Mouse (Mus musculus): Measurements from ENCODE around the gene Trim33. TPM values are rescaled to one million over a fixed set of nuclear protein-coding genes. Genes with fewer than 3 reads are reported as not detected.

The Trim33 gene
- total RNA-seq (2021), result 10 to 100 TPM; 10.6 to 10.7 TPM
- long read RNA-seq, experiment 1, partial matches to known transcripts, result 1 of 2 reads
- long read RNA-seq, experiment 1, other reads (novel, unspliced or antisense), result 1 of 2 reads
- long read RNA-seq, experiment 2, full-length matches to known transcripts, result 2 of 3 reads
- long read RNA-seq, experiment 2, partial matches to known transcripts, result 1 of 3 reads
- long read RNA-seq, experiment 2, other reads (novel, unspliced or antisense), result 0 of 3 reads

DNA sequence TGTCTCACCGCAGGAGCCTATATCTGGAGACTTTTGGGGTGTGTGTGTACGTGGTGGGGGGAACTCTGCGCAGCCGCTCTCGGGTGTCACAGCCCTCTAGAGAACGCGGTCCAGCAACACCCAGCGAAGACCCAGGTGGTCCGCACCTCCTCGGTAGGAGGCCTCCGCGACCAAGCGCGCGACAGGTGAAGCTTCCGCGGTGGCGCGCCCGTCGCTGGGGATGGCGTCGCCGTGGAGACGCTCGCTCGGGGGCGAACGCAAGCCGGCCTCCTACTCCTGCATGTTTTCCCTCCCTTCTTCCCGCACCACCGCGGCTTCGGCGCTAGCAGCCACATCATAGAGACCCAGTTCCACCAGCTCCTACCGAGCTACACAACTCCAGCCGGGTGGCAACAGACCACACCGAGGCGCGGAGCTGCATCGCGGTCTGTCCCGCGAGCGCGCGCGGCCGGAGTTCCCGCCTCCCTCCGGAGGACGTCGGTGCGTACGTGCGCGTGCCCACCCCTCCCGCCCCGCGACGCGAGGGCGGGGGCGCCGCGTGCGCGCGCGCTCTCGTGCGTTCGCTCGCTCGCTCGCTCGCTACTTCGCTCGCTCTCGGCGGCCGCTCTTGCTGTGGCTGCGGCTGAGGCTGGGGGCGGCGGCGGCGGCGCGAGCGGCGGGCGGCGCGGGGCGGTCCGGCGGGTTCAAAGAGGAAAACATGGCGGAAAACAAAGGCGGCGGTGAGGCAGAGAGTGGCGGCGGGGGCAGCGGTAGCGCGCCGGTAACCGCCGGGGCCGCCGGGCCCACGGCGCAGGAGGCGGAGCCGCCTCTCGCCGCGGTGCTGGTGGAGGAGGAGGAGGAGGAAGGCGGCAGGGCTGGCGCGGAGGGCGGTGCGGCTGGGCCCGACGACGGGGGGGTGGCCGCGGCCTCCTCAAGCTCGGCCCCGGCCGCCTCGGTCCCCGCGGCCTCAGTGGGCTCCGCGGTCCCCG lies at the start of gene Trim33:
Gene Trim33 (plus strand): TSS at position 112 of the 968 bp plus-strand sequence.
- intact Hi-C loops (cut with DNase I; ENCODE audit: low total_unique reads), result no loop called here
- peak; percentile 90 for DNase-seq

DNA sequence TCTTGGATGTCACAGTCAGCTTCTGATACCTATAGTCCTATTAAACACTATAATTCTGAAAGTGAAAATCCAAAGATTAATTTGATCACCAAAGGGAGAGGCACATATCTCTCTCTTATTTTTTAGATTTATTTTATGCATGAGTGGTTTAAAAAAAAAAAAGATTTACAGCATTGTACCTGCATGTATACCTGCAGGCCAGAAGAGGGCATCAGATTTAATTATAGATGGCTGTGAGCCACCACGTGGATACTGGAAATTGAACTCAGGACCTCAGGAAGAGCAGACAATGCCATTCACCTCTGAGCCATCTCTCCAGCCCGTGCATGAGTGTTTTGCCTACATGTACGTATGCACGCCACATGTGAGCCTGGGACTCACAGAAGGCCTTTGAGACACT lies 46.7 kb upstream of the Trim33 start:
- intact Hi-C loops (cut with DNase I; ENCODE audit: low total_unique reads), result no loop called here
- DNase-seq, result no peak

DNA sequence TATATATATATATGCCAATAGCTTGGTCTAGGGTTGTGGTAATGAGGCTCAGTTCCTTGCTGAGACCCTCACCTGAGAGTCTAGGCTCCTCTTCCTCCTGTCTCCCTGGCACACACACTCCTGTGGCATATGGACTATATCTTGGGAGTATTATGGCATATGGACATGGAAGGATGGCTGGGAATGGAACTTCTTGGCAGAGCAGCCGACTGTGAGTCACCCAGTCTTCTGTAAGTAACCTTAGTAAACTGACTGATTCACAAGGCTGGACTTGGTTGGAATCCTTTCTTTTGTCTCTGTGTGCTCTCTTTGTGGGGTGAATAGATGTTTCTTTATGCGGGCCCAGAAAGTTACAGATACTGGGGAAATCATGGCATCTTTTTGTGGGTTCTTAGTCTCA lies 37.6 kb upstream of the Trim33 start:
- intact Hi-C loops (cut with DNase I; ENCODE audit: low total_unique reads), result no loop called here
- DNase-seq, result no peak

DNA sequence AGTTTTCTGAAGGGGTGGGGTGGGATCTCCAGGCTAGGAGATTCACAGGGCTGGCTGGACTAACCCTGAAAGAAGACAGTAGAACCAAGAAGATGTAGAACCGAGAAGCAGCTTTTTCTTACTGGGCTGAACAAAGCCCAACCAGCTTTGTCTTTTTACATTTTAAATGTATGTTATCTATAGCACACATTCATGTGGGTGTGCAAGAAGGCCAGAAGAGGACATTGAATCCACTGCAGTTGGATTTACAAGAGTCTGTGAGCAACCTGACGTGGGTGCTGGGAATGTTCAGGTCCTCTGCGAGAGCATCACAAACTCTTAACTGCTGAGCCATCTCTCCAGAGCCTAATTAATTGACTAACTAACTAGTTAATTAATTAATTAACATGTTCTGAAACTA lies 36.9 kb upstream of the Trim33 start:
- intact Hi-C loops (cut with DNase I; ENCODE audit: low total_unique reads), result no loop called here

DNA sequence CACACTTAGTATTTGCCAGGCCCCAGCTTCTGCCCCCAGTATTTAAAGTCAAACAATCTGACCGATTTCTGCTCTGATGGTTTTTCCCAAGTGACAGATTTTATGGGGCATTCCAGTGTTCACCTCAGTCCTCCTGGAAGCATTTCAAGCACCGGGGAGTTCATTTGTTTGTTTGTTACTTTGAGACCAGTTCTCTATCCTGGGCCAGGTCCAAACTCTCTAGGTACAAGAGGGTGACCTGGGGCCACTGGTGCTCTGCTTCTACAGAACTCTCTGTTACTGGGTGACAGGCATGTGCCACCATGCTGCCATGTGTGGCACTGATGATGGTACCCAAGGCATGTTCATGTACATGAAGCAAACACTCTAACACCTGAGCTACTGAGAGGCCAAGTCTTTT lies 35.6 kb upstream of the Trim33 start:
- intact Hi-C loops (cut with DNase I; ENCODE audit: low total_unique reads), result no loop called here
- DNase-seq, result no peak

More for the DNA sequence above, 36.9 kb upstream of the Trim33 start:
- no peak for DNase-seq

DNA sequence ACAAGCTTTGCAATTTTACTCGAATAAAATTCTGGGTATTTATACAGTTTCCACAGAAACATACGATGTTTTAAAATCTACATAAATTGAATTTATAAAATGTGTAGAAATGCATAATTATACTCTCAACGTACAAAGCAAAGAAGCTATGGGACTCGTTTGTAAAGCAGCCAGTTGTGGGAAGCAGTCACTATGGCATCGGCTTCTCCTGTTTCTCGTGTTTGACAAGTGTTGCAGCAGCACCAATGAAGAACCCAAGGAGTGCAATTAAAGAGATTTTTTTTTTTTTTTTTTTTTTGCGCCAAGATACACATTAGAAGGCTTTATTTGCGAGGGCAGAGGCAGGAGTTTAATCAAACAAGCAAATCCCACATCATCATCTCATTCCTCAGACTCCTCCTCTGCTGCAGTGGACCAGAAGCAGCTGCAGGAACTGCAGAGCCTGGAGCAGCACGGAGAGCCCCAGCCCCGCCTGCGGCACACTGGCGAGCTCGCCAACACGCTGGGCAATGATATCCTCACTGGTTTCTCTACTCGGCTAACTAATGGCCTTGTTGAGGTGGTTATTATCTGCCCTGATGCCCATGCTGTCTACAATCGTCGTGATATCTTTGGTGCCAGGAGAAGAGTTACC lies 32.3 kb upstream of the Trim33 start:
- intact Hi-C loops (cut with DNase I; ENCODE audit: low total_unique reads), result no loop called here

DNA sequence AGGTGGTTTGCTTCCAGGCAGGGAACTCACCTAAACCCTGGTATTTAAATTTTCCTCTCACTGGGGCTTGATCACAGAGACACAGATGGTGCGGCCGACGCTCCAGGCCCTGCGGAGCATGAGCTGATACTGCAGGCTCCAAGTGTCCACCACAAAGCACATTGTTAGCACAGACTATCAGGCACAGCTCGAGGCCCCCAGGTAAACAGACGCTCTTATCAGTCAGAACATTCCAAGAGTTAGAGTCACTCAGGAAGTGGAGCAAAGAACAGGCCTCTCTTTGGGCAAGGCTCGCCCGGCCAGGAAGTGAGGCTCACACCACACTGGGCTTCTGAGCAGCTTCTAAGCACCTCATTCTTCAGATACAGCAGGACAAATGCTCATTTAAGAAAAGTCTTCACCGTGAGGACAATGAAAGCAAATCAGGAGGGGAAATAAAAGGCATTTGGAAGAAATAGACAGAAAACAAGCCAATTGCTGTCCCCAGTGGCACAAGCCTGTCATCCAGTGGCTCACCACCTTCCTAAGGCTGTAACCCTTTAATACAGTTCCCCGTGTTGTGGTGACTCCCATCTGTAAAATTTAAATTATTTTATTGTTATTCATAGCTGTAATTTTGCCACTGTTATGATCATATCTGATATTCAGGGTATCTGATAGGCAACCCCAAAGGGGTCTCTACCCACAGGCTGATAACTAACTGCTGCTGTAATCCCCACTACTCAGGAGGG lies 22.8 kb upstream of the Trim33 start:
- intact Hi-C loops (cut with DNase I; ENCODE audit: low total_unique reads), result no loop called here
- no peak for DNase-seq

More for the DNA sequence above, 32.3 kb upstream of the Trim33 start:
- DNase-seq, result no peak

DNA sequence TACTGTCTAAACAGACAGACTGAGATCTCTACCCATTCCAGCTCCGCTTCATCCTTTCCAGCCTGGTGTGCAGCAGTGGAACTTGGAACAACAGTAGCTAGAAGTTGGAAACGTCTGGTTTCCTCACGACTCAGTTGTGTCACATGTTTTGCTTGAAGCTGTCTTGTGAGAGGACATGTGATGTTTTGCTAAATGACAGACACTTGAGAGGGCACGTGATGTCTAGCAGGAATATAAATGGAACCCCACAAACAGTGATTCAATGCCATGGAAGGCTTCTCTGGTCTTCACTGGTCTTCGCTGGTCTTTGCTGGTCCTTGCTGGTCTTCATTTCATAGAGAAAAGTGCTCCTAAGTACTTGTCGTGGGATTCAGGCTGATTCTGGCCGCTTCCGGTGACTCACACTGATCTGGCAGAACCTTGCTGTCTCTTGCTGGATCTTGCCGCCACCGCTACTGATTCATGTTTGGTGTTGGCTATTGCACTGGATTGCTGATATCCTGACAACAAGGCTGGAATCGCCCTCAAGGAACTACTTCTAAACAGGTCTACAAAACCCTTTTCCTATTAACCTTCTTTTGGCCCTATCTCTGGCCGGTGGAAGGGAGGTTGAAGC lies 16.2 kb upstream of the Trim33 start:
- intact Hi-C loops (cut with DNase I; ENCODE audit: low total_unique reads), result no loop called here
- DNase-seq, result no peak

DNA sequence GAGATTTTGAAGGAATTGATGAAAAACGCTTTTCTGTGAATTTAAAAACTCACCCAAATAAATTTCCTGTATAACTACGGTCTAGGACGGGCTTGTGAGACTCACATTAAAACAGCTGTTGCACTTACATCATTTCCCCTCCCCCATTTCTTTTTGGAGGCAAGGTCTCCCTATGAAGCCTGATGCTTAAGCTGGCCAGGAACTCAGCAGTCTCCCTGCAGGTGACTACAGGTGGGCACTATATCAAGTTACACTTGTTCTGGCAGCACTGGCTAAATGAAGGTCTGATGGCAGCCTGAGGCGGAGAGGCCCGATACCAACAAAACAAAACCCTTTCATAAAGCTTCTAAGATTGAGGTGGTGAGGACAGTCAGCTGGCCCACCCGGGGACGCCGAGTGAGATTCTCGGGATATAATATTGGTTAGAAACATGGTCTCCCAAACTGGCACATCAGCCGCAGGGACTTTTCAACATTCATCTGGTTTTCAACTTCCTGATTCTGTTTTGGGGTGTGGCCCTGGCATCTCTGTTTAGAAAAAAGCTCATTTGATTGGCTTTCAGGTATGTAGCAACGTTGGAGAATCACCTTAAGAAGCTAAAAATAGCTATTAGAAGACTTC lies 422 bp upstream of the Trim33 start:
- intact Hi-C loops (cut with DNase I; ENCODE audit: low total_unique reads), result no loop called here
- no peak for DNase-seq

DNA sequence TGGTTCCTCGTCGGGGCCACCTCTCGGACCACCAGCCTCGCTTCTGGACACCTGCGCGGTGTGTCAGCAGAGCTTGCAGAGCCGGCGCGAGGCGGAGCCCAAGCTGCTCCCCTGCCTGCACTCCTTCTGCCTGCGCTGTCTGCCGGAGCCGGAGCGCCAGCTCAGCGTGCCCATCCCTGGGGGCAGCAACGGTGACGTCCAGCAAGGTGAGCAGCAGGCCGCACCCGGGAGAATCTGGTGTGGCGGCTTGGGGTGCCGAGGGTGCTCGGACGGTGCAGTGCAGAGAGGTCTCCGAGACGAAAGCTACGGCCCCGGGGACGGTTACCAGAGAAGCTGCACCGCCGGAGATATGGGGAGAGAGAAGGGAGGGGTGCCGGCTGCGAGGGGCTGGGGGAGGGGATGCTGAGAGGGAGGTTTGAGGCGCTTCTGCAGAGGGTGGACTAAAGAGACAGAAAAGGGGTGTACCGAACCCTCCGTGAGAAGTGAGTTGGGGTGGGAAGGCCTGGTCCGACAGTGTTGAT lies 1.2 kb downstream of the Trim33 start:
- DNase-seq, result peak; percentile 26
- intact Hi-C loops (cut with DNase I; ENCODE audit: low total_unique reads), result no loop called here

DNA sequence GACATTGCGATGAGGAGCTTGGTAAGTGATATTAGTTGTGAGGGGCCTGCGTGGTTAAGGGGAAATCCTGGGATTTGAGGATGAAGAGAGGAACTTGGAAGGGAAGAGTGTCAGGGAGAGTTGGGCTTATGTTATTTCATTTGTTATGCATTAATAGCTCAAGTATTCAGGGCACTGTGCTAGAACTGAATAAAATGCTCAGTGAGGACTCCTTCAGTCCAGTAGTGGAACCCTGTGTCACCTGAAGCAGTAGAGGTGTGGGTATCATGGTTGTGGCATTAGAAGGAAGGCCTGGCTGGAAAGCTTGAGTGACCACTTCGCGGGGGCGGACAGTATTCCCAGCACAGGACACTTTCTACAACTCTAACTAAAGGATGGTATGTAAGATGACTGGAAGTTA lies 1.8 kb downstream of the Trim33 start:
- no peak for DNase-seq
- intact Hi-C loops (cut with DNase I; ENCODE audit: low total_unique reads), result no loop called here

DNA sequence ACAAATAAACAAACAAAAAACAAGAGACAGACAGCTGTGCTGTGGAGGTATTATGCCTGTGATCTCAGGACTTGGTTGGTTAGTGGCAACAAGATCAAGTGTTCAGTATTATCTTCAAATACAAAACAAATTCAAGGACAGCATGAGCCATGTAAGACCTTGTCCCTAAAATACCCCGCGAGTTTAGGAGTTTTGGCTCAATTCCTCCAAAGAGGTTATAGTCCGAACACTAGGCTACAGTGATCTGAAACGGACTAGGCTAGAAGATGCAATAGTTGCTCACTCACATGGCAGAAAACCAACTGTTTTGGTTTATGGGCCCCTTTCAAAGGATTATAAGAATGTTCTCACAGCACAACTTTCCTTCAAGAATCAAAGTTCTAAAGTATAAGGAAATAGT lies 9.7 kb downstream of the Trim33 start:
- no peak for DNase-seq
- intact Hi-C loops (cut with DNase I; ENCODE audit: low total_unique reads), result no loop called here

DNA sequence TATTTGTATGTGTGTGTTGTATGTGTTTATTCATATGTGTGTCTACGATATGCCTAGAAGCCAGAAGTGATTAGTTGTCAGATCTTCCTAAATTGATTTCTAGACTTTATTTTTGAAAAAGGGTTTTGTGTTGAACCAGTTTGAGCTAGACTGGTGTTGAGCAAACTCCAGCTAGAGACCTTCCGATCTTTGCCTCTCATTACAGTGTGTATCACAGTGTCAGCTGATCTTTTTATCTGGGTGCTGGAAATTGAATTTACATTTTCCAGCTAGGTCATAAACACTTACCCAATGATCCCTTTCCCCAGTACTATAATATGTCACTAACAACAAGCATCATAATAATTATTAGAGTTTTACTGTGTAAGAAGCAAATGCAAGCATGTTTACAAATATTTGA lies 12.0 kb downstream of the Trim33 start:
- intact Hi-C loops (cut with DNase I; ENCODE audit: low total_unique reads), result no loop called here
- DNase-seq, result no peak

DNA sequence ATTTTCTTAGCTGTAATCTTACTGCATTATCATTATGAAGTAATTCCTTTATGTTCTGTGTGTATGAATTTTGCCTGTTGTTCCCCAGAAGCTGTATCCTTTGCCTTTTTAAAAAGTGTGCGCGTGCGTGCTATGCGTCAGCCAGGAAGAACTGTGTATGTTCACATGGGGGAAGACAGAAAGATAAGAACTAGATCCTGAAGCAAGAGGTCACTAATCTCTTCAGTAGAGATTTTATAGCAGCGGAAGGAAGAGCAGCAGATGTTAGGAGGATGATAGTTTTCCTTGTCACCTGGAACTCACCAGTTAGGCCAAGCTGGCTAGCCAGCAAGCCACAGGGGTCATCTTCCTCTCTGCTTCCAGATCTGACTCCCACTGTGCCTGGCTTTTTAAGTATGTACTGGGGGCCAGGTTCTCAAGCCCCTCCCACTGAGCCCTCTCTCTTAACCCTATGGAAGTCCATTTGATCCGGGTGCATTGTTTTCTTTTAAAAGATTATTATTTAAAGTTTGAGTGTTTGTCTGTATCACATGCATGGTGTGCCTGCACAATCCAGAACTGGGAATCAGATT lies 26.4 kb downstream of the Trim33 start:
- DNase-seq, result no peak
- intact Hi-C loops (cut with DNase I; ENCODE audit: low total_unique reads), result no loop called here

DNA sequence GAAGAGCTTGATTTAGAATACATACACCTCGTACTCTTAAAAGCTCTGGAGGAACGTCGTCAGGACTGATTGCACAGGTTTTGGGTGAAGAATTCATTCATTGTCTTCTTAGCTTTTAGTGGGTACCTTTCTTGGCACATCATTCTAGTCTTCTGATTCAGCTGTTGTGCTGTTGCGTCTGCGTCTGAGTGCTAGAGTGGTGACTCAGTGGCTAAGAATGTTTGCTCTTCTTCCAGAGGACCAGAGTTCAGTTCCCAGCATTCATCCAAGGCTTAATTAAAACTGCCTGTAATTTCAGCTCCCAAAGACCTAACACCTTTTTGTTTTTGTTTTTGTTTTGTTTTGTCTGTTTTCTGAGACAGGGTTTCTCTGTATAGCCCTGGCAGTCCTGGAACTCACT lies 30.2 kb downstream of the Trim33 start:
- intact Hi-C loops (cut with DNase I; ENCODE audit: low total_unique reads), result no loop called here
- no peak for DNase-seq

DNA sequence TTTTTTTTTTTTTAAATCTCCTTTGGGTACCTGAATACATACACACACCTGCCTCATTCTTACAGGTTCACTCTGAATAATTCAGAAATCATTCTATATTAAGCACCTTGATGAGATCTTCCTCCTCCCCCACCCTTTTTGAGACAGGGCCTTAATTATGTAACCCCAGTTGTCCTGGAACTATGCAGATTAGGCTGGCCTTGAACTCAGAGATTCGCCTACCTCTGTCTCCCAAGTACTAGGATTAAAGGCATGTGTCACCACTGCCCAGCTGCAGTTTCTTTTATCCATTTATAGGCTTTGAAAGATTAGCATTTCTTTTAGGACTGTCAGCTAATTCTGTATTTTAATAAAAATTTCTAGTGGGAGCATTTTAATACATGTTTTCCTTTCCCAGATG lies 30.7 kb downstream of the Trim33 start:
- no peak for DNase-seq
- intact Hi-C loops (cut with DNase I; ENCODE audit: low total_unique reads), result no loop called here

DNA sequence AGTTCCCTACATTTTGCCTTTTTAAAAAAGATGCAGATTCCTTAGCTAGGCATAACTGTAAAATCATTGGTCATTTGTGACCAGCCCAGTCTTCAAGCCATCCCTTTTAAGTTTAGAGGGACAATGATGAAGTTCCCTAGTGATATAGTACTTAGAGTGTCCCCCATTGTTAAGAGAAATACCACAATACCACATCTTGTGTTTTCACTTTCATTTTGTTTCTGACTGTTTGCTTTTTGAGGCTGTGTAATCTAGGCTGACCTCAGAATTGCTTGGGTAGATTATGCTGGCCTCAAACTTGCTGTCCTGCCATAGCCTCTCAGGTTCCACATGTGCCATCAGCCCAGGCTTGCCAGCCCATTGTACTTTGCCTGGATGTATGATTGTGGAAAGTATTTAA lies 35.2 kb downstream of the Trim33 start:
- intact Hi-C loops (cut with DNase I; ENCODE audit: low total_unique reads), result no loop called here
- no peak for DNase-seq

DNA sequence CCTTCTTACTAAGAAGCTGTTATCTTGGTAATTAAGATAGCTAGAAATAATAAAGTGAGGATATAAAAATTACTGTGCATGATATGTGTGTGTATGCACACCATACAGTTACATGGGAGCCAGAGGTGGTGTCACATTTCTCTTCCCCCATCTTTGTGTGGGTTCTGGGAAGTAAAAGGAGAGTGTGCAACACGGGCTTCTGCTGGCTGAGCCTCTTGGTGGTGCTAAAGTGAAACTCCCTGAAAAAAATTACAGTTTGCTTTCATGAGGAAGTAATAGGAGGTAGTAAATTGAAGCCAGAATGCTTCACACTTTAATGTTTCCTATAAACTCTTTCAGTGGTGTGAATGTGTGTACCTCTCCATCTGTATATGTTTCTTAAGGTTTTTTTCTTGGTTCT lies 56.3 kb downstream of the Trim33 start:
- intact Hi-C loops (cut with DNase I; ENCODE audit: low total_unique reads), result no loop called here
- DNase-seq, result no peak

DNA sequence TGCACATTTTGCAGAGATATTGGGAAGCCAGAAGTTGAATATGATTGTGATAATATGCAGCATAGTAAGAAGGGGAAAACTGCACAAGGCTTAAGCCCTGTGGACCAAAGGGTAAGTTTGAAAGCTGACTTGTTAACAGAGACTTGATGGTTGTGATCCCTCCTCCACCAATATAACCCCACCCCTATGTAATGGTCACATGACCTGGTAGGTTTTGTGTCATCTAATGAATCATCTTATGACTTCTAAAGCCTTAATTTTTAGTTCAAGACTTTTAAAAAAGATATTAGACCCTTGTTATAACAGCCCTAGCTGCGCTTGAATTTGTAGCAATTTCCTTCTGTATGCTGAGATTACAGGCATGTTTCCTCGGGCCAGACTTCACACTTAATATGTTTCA lies 67.6 kb downstream of the Trim33 start:
- no peak for DNase-seq
- intact Hi-C loops (cut with DNase I; ENCODE audit: low total_unique reads), result no loop called here

Measured in gastrocnemius, postnatal 14 days (tissue).